Mouse (Mus musculus) left cerebral cortex, adult 18-20 months (tissue): ENCODE measurements at regions not wholly inside any gene's neighbourhood (a gene's known extent, or its start where the extent isn't known, plus 50 kb on each side); places are given as distances from the start of the nearest gene placed in this dataset.

Source experiments
- DNase-seq, 2 experiments: peaks; one replicate each; pipeline ENCODE4 v3.0.0; 2021 to 2022; ENCODE audit warnings: low spot score in 2 of 2, mixed read lengths in 1 of 2

DNA sequence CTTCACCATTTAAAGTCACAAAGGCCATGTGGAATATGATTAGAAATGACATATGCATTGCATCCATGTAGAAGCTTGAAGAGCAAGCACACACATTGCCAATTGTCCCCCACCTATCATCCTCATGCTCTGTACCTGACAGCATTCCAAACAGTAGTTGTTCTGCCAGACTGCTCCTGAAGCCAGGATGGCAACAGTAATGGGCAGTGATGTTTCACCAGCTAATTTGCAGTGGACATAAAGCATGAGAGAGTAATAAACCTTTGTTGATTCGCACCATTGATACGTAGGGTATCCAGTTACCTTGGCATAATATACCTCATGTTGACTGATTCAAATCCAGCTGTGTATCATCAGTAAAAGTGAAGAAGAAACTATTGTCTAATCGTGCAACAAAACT, 606.5 kb upstream of the Celf2 start:
- DNase-seq: no peak

DNA sequence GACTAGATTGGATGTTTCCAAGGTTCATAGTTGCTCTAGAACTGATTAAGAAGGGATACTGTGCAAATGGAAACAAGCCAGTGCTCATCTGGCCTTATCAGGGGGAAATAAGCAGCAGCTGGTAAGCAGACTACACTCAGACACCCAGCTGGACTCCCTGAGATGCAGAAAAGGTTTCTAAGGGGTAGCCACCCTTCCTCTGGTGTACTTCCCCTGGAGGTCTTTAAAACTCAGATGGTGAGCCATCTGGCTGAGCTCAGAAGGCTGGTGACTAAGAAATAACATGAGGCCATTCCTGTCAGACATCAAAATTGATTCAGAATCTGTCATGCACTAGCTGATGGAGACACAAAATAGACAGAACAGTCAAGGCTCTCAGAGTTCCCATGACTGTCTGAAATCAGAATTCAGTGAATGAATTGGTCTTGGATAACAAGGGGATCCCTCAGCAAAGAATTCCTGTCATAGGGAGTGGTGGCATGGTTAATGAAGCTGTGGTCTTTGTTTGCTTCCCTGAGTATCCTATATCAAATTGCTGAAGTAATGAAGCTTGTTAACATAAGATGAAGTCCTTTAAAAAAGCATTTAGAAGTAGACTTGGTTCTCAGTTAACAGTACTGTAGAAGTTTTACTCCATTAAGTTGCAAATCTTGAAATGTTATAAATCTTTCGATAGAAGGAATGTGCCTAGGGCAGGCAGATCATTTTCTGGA, 603.2 kb upstream of the Celf2 start:
- DNase-seq: no peak

DNA sequence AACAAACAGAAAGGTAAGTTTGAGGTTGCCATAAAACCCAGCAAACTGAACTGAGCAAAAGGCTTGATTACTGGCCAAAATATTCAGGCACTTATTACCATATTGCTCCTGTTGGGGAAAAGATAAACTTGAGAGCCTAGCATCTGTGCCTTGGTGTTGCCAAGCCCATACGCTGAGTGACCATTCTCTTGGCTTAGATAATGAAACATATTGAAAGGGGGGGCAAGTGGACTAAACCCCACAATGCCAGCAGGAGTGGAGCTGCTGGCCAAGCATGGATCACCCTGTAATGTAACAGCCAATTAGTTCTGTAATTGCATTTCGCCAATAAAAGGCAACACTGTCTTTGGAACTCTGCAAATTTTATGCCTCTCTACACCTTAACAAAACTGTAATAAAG, 584.8 kb upstream of the Celf2 start:
- no peak for DNase-seq

DNA sequence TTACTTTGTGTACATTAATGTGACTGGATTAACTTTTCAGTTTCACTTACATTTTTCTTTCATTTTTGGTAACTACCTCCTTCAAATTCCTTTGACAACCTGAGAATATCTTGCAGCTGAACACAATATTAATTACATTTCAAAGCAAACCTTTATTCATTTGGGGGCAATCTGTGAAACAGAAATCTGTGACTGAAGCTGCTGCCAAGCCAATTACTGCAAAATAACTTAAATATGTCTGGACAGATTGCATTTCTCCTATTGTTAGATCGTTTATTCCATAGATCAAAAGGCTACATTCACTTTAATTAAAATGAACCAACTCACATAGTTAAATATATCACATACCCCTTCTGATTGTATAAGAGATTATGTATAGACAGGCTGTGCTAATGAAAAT, 558.5 kb upstream of the Celf2 start:
- DNase-seq: no peak

DNA sequence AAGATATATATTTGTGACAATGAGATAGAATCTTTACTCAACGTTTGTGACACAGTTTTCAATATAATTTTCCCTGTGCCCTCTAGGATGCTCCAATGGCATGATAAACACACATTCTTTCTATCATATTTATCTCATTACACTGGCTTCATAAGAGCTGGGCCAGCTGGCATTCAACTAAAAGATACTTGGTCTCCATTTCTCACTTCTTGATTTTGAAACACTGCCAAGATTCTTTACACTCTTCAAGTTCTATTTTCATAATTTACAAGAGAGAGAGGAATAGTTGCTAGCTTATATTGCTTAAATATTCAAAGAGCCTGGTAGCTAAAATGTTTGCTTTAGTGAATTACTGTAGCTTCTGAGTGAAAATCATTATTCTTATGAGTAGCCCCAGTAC, 552.3 kb upstream of the Celf2 start:
- no peak for DNase-seq

DNA sequence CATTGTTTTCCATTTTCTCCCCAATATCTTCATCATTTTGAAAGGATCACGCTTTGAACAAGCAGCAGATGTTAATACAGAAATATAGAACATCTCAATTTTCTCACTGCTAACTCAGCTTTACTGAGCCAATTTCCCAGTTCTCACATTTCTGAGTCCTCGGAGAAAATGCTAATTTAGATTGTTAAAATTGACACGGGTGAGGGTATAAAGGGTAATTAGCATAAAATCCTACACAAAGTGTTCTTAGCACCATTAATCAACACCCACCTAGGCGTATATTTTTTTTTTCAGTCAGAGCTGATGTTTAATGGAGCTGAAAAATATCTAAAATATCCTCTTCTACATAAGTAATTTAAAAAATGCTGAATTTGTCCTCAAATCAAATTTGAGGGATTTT, 519.8 kb upstream of the Celf2 start:
- DNase-seq: no peak

DNA sequence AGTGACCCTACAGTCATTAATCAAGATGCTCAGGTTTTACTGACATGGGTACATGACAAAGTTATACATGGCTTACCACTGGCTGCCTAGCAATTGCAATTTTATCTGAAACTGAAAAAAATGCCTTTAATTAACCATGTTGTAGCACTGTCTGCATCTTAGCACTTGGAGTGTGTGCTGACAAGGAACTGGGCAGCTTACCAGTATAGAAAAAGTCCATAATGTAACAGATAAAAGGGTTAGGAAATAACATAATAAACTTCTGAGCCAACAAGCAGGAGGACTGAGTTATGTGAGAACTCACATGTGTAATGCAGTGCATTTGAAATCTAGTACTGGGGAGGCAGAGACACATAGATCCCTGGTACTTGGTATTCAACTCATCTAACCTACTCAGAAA, 518.2 kb upstream of the Celf2 start:
- no peak for DNase-seq

DNA sequence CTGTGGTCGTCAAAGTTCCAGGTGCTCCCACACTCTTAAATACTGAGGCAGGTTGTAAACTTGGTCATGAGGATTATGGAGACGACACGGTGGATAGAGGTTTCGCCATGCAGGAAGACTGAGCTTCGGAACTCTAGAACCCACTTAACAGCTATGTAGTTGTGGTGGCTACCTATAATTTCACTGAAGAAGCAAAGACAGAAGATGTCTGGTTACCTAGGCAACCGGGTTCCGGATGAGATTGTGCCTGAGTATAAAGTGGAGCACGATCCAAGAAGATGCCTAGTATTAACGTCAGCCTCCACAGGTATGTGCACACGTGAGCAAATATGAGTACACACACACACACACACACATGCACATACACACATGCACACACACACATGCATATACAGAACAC, 517.3 kb upstream of the Celf2 start:
- DNase-seq: no peak

DNA sequence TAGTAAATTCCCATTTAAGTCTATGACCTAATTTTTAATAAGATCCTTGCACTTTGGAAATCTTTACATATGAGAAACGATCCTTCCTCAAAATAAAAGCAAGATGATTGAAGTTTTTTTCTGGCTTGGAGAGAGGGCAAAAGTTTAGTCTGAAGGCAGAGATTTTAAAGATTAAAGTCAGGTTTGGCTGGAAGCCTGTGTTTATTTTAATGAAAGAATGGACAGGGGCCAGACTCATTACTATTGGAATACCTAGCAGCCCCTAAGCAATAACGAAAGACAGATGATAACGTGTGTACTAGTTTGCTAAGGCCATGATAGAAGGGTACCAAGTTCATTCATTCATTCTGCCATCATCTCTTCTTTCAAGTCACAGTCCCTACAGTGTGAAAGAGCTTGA, 513.3 kb upstream of the Celf2 start:
- no peak for DNase-seq

DNA sequence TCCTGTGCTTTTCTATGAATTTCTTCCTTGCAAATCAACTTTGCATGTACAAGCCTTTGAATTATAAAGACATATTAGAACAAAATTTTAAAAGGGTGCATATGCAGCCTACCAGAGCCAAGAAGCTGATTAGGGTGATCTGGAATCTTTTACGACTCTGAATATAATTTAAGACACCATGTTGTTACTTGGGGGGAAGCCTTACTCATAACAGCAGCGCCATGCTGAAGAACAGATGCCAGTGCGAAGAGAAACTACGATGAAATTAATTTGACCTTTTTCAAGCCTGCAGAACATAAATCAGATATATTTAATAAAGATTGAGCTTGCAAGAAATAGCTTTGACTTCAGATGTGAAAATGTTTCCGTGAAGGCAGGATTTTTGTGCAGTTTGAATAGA, 512.7 kb upstream of the Celf2 start:
- DNase-seq: no peak

DNA sequence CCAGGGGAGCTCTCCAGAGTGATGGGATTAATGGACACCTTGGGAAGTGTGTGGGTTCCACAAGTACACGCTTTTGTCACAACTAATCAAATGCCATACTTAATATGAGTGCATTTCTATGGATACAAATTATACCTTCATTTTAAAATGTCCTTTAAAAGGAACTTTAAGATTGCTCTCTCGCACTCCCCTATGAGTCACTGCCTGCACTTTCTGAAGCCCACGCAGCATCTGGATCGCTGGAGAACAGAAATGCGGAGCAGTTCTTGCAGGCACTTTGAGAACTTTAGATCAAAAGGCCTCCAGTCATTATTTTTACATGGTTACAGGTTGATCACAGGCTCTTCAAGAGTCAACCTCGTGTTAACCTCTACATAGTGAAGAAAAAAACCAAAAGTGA, 503.5 kb upstream of the Celf2 start:
- peak; percentile 76 to 80 for DNase-seq

DNA sequence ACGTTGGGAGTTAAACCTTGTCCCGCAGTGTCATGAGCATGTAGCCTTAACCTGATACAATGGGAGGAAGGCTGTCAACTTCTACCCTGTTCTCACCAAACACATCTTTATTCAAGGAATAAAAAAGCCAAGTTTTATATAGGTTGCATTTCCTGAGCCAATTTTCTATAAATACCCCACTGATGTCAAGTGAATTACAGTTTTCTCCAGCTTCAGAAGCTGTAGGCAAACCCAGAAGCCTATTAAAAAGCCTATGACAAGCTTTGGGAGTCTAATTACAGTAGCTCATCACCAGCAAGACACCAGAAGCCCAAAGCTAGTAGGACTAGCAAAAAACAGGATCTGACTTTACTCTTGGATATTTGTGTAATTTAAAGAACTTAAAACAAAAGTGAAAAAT, 490.1 kb upstream of the Celf2 start:
- DNase-seq: no peak

DNA sequence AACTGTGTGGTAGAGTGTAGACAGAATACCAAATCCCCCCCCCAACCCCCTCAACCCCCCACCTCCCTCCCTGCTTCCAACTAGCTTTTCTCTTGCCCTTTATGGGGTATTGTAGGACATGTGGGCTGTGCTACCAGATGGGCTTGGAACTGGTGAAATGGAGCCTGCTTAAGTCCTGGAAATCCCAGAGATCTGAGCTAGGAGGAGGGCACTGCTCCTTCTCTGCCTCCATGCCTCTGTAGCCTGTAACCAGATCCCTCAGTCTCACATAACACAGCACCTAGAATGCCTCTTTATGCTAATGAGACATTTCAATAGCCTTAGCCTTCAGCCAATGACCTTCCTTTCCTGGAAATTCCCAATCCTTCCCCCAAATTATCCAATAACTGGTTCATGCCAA, 465.1 kb upstream of the Celf2 start:
- DNase-seq: no peak

DNA sequence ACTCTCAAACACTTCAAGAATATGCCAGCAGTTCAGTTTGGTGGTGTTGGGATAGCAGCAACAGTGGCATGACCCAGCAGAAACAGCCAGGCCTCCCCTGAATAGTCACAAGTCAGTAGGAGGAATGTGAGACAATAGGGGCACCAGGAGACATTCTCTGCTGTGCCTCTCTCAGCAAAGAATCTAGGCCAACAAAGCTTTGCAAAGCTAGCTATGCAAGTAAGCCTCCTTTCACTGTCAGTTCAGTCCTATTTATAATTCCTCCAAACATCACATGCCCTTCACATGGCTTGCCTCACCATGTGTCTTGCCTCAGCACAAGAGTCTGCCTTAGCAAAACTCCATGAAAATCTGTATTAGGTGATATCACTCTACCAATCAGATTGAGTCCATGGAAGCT, 454.1 kb upstream of the Celf2 start:
- no peak for DNase-seq

DNA sequence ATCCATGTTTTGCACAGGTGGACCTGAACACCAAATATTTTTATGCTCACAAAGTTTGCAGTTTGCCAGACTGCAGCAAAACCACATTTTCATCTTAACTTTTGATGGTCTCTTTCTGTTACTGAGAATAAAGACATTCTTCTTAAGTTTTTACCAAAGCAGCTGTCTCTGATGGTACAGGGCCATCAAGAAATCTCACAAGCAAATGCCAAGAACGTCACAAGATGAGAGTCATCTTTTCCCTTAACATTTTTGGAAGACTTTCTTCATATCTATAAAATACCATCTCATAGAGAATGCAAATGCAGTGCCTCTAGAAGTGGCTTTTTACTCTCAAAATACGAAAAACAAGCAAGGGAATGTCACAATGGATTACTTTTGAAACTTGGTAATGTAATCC, 444.8 kb upstream of the Celf2 start:
- no peak for DNase-seq

DNA sequence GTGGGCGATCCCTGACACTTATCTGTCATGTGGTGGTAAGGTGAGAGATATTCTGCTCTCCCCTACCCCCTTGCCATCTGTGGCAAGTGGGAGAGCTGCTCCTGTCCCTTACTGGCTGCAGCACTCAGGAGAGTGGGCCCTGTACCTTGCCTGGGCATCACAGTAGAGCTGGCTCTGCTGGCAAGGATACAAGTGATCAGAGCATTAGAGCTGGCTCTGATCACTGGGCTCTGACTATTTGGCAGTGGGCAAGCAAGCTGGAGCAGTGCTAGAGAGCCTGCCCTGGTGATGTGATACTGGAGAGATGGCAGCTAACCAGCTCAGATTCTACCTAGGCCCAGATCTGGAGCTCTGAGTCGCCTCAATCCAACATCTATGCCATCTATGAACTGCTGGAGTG, 443.5 kb upstream of the Celf2 start:
- DNase-seq: no peak

DNA sequence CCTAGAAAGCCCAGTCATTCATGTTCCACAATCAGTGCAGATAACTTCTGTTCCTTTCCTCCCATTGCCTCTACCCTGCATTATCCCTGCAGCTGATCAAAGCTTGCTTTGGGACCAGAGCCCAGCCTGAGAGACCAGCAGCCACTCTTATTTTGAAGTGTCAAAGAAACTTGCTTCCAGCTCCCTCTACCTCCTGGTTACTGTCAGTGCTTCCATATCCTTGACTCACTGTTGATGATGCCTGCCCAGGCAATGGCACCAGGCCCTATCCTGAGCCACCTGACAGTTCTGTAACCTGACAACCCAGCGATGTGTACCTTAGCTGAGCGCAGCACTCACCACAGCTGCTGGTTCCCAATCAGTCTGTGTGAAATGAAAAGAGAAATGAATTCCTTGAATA, 435.6 kb upstream of the Celf2 start:
- peak; percentile 20 to 22 for DNase-seq

DNA sequence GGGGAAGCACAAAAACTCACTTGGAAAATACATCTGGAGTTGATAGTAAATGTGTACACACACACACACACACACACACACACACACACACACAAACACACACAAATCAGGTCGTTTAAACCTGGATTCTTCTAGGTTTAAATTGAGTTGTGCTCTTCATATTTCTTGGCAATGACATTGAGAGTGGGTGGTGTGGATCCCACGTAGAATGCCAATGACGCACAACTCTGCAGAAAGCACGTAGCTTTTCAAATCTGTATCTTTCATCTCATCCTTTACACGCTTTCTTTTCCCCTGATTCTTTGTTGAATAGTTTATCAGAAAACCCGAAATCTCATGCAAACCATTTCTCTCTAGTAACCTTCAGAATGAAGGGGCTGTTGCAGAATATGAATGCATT, 424.3 kb upstream of the Celf2 start:
- peak; percentile 29 to 42 for DNase-seq

DNA sequence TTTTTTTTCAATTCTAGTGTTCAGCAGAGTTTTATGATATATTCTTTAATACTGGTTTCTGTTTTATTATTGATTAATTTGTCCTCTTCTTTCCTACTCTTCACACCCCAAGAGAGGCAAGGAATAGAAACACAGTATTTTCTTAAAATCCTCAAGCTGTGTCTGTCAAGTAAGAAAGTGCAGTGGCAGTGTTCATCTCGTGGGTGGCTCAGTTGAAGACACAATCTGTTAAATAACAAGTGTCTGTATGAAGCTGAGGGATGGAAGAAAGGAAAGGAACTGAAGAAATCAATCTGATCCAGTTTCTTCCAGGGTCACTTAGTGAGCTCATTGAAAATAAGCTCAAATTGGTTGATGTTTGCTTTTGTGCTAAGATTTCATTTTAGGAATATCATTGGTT, 396.9 kb upstream of the Celf2 start:
- DNase-seq: peak in 1 of 2 experiments; percentile 18

DNA sequence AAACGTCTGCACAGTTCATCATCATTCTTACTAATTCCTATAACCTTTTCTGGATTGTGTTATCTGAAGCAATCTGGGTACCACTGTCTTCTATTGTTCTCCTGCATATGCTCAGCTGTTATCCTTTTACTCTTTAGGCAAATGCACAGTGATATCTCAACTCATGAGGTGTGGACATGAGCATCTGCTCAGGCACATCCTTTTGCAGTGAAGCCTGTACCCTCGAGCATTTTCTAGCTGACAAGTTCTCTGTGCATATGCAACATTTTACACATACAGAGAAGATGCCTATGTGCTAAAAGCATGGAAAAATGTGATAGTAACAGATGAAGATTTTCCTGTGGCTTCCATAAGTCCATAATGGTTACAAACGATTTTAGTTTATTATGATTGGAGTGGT, 384.4 kb upstream of the Celf2 start:
- peak in 1 of 2 experiments; percentile 19 for DNase-seq
